Mouse (Mus musculus) hindbrain, postnatal 0 days (tissue): ENCODE results near the gene Trpv2. TPM values are rescaled to one million over a fixed set of nuclear protein-coding genes. Genes with fewer than 3 reads are reported as not detected.

Experiments used
- ATAC-seq: fragments of 200-750 bp; cut with Nextera tagmentation; 2 replicates; pipeline ENCODE4 v1.8.0; 2017; ENCODE audit warnings: mild to moderate bottlenecking, moderate TSS enrichment, moderate library complexity
- DNase-seq: peaks from one replicate; pipeline ENCODE4 v3.0.0-alpha.2; 2015; ENCODE audit warnings: low spot score
- H3K27ac ChIP-seq: fragments of 300-500 bp; sonication (generic); 2 replicates; pipeline ENCODE4 v1.5.1; 2014; ENCODE audit warnings: mild to moderate bottlenecking
- H3K27me3 ChIP-seq: fragments of 300-500 bp; sonication (generic); 2 replicates; pipeline ENCODE4 v1.6.1; 2014; ENCODE audit warnings: low read length, mixed read lengths; ENCODE audit not compliant: insufficient read depth
- H3K36me3 ChIP-seq: fragments of 300-500 bp; sonication (generic); 2 replicates; pipeline ENCODE4 v1.6.1; 2014; ENCODE audit warnings: low read length, mixed read lengths; ENCODE audit not compliant: insufficient read depth
- H3K4me1 ChIP-seq: fragments of 300-500 bp; sonication (generic); 2 replicates; pipeline ENCODE4 v1.6.1; 2014; ENCODE audit warnings: antibody characterized with exemption, low read length, mixed read lengths; ENCODE audit not compliant: insufficient read depth
- H3K4me2 ChIP-seq: fragments of 300-500 bp; sonication (generic); 2 replicates; pipeline ENCODE4 v1.6.1; 2014; ENCODE audit warnings: low read depth, mild to moderate bottlenecking, low read length, moderate library complexity, mixed read lengths
- H3K4me3 ChIP-seq: fragments of 300-500 bp; sonication (generic); 2 replicates; pipeline ENCODE4 v1.5.1; 2014; ENCODE audit warnings: low read length
- H3K9ac ChIP-seq: fragments of 300-500 bp; sonication (generic); replicated peaks from 2 replicates; pipeline ENCODE4 v1.6.1; 2014; ENCODE audit warnings: mild to moderate bottlenecking, low read length, moderate library complexity, mixed read lengths
- H3K9me3 ChIP-seq: fragments of 300-500 bp; sonication (generic); 2 replicates; pipeline ENCODE4 v1.6.1; 2016; ENCODE audit warnings: low read length, mixed read lengths
- CTCF ChIP-seq: IDR thresholded peaks from 2 replicates; pipeline ENCODE4 v1.5.1; 2016; ENCODE audit warnings: antibody characterized with exemption, control low read depth, low read depth
- WGBS: fragments of 180-500 bp; shearing (Covaris S2); extraction: QIAGEN DNeasy Blood & Tissue Kit; methylation state at CpG from one replicate; pipeline ENCODE4 v1.1.7; 2014; 5-methylcytosine and 5-hydroxymethylcytosine counted together
- polyA plus RNA-seq: library from polyadenylated mRNA; unstranded; fragments of >200 nt; fragmentation: Nextera tagmentation; extraction: Ambion mirVana; gene quantifications from 2 replicates; pipeline ENCODE4 v1.2.1, GENCODE M21; 2015
- total RNA-seq: library from RNA; depleted of rRNA; stranded (reverse); fragments of >200 nt; gene quantifications from 2 replicates; pipeline ENCODE4 v1.2.3, GENCODE M21; 2014

Gene Trpv2
- total and polyA plus RNA-seq, 2 experiments from 2014 or later: 24.9 to 46.2 TPM

- no peak for TF ChIP-seq CTCF
- no peaks in the 10 kb centered on the region for H3K4me1 ChIP-seq
- H3K36me3 ChIP-seq: no peaks in the 10 kb centered on the region
- H3K4me2 ChIP-seq: no peak overlapping the region
- WGBS: 70% methylated on average over 3 of the region's 3 CpGs
- H3K27me3 ChIP-seq: no peaks in the 10 kb centered on the region
- DNase-seq (no peak), ATAC-seq (no peak)
- H3K4me3 ChIP-seq: no peak overlapping the region
- H3K9ac ChIP-seq: no peak overlapping the region
- H3K9me3 ChIP-seq: no peaks in the 10 kb centered on the region
- no peak overlapping the region for H3K27ac ChIP-seq
Measured at GRCm38 (mm10) chr11:62568300-62568699, 6.0 kb upstream of the Trpv2 start.

GRCm38 (mm10) chr11:62574703-62575085 lies 408 bp downstream of the Trpv2 start:
- Histone ChIP-seq H3K4me2 (peak overlapping the region; percentile 99; the same call in 1 of the 2 replicates), H3K36me3 (no peaks in the 10 kb centered on the region), H3K9me3 (no peaks in the 10 kb centered on the region), H3K27ac (no peak overlapping the region), H3K27me3 (no peaks in the 10 kb centered on the region), H3K4me1 (0 out of 2 replicates have a peak, but pooled peaks cover 4% of the 10 kb centered on the region), H3K4me3 (no peak overlapping the region), H3K9ac (no peak overlapping the region; the same call in 1 of the 2 replicates)
- WGBS: 84% methylated on average over 4 of the region's 4 CpGs
- no peak for DNase-seq
- no peak for ATAC-seq
- TF ChIP-seq CTCF: no peak

DNA sequence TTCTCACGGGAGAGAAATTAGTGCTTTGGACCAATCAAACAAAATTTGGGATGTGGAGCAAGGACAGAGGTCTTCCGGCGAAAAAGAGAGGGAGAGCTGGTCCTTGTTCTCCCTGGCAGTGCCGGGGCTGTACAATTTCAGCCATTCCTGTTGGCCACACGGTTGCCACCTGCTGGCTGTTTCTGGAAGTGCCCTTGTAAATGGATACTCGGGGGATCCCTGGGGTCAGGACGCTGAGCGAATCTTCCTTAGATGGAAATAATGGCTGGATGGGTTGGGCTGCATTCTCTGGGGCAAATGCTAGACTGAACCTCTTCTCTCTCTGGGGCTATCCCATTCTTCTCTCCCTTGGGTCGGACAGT lies 992 bp downstream of the Trpv2 start:
- Histone ChIP-seq H3K4me3 (peak overlapping the region; percentile 54), H3K9me3 (no peaks in the 10 kb centered on the region), H3K27me3 (no peaks in the 10 kb centered on the region), H3K9ac (peak overlapping the region; percentile 56), H3K27ac (peak overlapping the region; percentile 84), H3K36me3 (no peaks in the 10 kb centered on the region), H3K4me1 (0 out of 2 replicates have a peak, but pooled peaks cover 4% of the 10 kb centered on the region), H3K4me2 (peak overlapping the region; percentile 99)
- peak; percentile 84 for ATAC-seq
- peak; percentile 95 for DNase-seq
- WGBS: under 1% methylated on average over 9 of the region's 9 CpGs
- peak; percentile 97 for TF ChIP-seq CTCF

GRCm38 (mm10) chr11:62575659-62576438 lies 1.6 kb downstream of the Trpv2 start:
- Histone ChIP-seq H3K27ac (peak overlapping the region; percentile 84), H3K9me3 (no peaks in the 10 kb centered on the region), H3K4me1 (0 out of 2 replicates have a peak, but pooled peaks cover 4% of the 10 kb centered on the region), H3K9ac (peak overlapping the region; percentile 56), H3K4me3 (peak overlapping the region; percentile 54), H3K4me2 (peak overlapping the region; percentile 99), H3K36me3 (no peaks in the 10 kb centered on the region), H3K27me3 (no peaks in the 10 kb centered on the region)
- WGBS: 5% methylated on average over 27 of the region's 27 CpGs
- ATAC-seq (peak; percentile 79), DNase-seq (peak; percentile 69)
- 0 out of 2 replicates have a peak, but pooled peaks have one; percentile 1 for TF ChIP-seq CTCF

GRCm38 (mm10) chr11:62576530-62577152 lies 2.4 kb downstream of the Trpv2 start:
- Histone ChIP-seq H3K36me3 (no peaks in the 10 kb centered on the region), H3K27ac (peak overlapping the region; percentile 84), H3K27me3 (no peaks in the 10 kb centered on the region), H3K4me3 (peak overlapping the region; percentile 54), H3K9me3 (no peaks in the 10 kb centered on the region), H3K4me1 (0 out of 2 replicates have a peak, but pooled peaks cover 4% of the 10 kb centered on the region), H3K4me2 (peak overlapping the region; percentile 99), H3K9ac (peak overlapping the region; percentile 56)
- no peak for TF ChIP-seq CTCF
- ATAC-seq (peak; percentile 11; the same call in 1 of the 2 replicates), DNase-seq (no peak)
- 57% methylated on average over 16 of the region's 16 CpGs for WGBS

- Histone ChIP-seq H3K4me3 (no peak overlapping the region), H3K27me3 (no peaks in the 10 kb centered on the region), H3K9me3 (no peaks in the 10 kb centered on the region), H3K4me1 (no peaks in the 10 kb centered on the region), H3K4me2 (no peak overlapping the region), H3K27ac (no peak overlapping the region), H3K9ac (no peak overlapping the region), H3K36me3 (no peaks in the 10 kb centered on the region; the same call in 1 of the 2 replicates)
- 58% methylated on average over 6 of the region's 6 CpGs for WGBS
- TF ChIP-seq CTCF: no peak
- no peak for DNase-seq
- no peak for ATAC-seq
Measured at GRCm38 (mm10) chr11:62583031-62583430, 8.7 kb downstream of the Trpv2 start.
